Mouse (Mus musculus) cerebellum, postnatal 25 days (tissue): ENCODE results near the gene Ust.
A peak's percentile ranks its signal among the peaks of the same experiment; 100 is the strongest.
"Not testable (repeated sequence)": the region's sequence is repeated elsewhere in the genome, so short reads cannot be mapped to it uniquely, and the experiment has no call there.

Source experiments
- DNase-seq, 2 experiments: peaks; one replicate each; pipeline ENCODE4 v3.0.0; 2021; ENCODE audit warnings: mixed read lengths in 2 of 2

Ust gene

DNA sequence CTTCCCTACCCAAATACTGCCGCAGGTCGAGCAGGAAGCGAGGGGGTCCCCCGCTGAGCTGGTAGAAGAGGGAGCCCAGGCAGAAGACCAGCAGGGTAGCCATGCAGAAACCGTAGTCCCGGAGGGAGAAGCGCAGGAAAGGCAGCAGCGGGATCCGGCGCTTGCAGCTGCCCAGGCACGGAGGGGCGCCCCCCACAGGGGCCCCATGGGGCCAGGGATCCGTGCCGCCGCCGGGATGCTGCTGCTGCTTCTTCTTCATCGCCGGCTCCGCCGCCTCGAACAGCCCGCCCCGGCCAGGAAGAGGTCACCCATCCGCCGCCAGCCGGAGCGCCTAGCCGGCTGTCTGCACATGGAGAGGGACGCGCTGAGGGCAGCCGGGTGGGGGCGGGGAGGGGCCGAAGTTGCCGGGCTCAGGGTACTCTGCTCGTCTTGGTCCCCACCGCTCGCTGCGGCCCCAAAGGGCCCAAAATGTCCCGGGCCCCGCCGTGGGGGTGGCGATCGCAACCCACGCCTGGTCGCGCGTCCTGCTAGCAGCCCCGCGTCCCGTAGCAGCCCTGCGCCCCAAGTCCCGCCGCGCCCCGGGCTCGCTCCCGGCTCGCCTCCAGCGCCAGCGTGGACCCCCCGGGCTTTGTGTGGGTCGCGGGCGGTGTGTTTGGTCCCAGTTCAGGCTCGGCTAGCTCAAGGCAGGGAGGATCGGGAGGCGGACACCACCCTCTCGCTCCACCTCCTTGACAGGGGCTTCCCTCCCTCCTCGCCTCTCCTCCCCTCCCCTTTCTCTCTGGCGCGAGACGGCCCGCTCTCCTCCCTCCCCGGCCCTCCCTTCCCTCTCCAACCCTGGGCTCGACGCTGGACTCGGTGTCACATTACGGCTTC is at the start of gene Ust:
Gene Ust, minus strand, starts transcription at position 685 of the 873 bp plus-strand sequence.
- DNase-seq = peak; percentile 84 to 86

DNA sequence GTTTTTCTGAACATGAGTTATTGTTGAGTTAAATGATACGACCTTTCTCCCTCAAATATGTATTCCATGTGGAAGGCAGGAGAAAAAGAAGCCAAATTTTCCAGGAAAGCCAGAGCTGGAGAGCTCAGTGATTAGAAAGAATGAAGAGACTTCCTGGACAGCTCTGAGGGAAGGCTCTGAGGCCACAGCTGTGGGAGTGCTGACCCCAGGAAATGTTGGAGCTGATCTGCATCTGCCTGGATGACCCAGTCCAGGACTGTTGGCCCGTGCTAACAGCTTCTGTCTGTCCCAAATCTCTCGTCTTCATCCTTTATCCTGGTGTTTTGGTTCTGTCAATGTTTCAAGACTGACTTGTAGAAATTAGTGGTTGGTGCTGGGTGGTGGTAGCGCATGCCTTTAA is 42.7 kb upstream of the Ust start:
- no peak for DNase-seq

DNA sequence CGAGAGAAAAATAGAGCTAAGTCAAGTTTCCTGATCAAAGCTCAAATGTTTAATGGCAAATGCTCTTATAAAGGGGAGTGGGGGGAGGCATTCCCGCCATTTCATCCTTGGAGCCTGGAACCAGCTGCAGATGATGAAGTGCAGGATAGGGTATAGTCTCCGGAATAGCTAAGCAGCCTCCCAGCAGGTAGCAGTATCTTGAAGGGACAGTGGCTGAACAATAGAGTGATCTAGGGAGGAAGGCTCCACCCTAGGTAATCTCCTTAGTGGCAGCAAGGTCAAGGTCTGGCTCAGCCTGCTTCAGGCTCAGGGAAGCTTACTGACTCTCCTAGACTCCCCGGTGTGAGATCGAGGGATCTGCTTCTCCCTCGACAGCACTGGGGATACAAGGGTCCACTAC is 40.9 kb upstream of the Ust start:
- DNase-seq = not testable (repeated sequence)

DNA sequence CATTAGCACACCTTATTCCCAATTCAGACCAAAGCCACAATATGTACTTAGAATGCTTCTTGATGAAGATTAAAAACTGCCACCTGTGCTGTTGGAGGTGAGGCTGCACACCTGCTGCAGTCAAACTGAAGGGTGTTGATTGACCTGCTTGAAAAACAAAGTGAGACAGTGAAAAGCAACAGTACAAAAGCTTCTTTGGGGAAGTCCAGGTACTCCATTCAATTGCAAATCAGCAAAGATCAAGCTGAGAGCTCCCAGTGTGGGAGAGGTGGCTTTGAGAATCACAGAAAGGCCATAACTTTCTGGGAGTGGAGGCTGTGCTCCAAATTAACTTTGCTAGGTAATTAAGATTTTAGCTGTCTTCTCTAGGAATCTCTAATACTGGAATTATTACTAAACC is 33.6 kb upstream of the Ust start:
- not testable (repeated sequence) for DNase-seq

DNA sequence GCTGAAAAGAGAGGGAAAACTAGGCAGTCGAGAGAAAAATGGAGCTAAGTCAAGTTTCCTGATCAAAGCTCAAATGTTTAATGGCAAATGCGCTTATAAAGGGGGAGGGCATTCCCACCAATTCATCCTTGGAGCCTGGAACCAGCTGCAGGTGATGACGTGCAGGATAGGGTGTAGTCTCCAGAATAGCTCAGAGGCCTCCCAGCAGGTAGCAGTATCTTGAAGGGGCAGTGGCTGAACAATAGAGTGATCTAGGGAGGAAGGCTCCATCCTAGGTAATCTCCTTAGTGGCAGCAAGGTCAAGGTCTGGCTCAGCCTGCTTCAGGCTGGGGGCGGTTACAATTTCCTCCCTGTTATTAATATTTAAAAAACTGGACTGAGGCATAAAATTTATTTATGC is 33.0 kb upstream of the Ust start:
- DNase-seq = not testable (repeated sequence)

DNA sequence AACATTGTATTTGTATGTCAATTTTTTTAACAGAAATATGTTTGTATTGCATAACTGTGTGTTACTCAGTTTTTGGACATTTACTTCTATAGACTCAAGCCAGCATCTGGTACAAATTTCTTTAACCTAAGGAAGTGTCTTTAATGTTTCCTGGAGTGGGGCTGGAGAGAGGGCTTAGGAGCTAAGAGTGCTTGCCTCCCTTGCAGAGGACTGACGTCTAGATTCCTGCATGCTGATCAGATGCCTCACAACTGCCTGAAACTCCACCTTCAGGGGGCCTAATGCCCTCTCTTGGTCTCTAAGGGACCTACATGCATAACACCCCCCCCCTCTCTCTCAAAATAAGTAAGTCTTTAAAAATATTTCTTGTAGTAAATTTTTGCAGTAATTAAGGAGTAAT is 22.9 kb upstream of the Ust start:
- DNase-seq = no peak

DNA sequence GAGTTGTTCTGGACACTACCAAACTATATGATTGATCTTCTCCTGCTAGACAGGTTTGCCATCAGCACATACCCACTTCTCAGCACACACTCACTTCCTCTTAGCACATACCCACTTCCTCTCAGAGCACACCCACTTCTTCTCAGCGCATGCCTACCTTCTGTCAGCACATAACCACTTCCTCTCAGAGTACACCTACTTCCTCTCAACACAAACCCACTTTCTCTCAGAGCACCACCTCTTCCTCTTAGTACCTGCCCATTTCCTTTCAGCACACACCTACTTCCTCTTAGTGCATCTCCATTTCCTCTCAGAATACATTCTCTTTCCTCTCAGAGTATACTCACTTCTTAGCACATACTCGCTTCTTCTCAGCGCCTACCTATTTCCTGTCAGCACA is 16.8 kb upstream of the Ust start:
- no peak for DNase-seq

DNA sequence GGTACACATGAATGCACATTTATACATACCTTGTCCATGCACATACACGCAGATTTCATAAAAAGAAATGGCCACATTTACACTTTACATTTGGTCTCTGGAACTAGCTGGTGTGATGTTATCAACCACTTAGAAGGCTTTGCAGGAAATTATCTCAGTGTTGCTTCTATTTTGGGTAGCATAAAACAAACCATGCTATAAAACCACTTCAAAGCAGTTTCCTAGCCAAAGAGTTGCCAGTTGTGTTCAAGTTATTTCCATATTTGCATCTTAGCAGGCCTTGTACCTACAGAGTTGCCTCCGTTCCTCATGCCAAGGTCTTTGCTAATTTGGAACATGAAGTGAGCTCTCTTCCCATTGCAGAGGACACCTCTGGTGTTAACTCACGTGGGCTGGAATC is 13.0 kb upstream of the Ust start:
- DNase-seq = no peak

DNA sequence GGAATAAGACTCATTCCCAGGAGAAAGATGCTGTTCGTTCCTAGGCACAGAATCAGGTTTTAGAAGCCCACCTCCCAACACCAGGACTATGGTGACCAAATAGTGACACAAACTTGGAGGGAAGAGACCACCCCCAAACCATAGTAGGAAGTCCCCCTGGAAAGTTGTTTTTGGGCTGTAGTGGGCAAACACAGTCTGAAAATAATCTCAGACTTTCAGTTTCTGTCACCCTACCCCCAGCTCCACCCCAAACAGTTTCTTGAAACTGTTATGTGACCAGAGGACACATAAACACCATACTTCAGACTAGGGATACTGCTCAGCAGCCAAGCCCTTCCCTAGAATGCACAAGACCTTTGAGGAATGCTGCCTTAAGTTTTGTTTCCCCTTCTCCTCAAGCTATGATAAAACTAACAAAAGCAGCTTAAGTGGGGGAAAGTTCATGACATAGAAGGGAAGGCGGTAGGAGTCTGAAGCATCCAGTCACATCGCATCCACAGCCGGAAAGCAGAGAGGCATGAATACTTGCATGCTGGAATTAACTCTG is 12.0 kb upstream of the Ust start:
- no peak for DNase-seq

DNA sequence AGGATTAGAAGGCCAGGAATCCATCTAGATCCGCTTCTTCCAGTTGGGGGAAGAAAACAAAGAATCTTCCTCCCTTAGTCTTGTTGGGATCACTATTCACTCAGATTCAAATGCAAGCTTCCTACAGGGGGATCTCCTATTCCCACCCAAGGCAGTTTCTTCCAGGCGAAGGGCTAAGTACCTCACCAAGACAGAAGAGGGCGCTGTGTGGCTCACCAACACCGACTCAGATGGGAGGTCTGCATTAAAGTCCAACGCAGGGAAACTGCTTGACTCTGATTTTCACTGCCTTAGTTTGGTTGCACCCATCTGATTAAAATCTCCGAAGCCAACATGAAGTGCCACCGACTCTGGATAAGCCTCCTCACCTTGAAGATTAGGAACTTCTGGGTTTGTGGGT is 10.5 kb upstream of the Ust start:
- peak in 1 of 2 experiments; percentile 42 for DNase-seq

DNA sequence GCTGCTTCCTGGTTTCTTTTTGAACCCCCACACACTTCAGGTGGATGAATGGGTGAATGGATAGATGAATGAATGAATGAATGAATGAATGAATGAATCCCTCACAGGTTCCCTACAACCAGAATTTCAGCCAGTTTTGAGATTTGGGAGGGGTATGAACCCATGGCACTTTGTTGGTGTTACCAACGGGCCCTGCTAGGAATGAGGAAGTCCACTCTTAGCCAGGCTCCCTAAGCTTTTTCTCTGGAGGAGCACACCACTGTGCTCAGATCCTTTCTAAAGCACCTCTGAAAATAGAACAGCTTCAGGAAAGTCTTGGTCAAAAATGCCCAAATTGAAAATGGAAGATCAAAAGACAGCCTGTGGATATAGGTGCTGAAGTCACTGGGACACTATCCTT is 6.7 kb upstream of the Ust start:
- DNase-seq = no peak

DNA sequence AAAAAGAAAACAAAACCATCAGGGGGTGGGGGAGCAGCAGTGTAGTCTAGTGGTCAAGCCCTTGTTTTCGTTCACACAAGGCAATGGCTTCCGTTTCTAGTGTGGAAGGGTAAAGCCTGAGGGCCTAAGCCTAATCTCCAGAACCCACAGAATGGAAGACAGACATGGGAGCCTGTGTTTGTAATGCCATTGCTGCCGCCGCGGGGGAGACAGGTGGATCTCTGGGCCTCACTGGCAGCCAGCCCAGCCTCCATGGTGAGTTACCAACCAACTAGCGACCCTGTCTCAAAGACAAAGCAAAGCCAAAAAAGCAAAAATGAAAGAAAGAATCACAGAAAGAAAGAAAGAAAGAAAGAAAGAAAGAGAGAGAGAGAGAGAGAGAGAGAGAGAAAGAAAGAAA is 2.9 kb upstream of the Ust start:
- peak; percentile 50 to 75 for DNase-seq

DNA sequence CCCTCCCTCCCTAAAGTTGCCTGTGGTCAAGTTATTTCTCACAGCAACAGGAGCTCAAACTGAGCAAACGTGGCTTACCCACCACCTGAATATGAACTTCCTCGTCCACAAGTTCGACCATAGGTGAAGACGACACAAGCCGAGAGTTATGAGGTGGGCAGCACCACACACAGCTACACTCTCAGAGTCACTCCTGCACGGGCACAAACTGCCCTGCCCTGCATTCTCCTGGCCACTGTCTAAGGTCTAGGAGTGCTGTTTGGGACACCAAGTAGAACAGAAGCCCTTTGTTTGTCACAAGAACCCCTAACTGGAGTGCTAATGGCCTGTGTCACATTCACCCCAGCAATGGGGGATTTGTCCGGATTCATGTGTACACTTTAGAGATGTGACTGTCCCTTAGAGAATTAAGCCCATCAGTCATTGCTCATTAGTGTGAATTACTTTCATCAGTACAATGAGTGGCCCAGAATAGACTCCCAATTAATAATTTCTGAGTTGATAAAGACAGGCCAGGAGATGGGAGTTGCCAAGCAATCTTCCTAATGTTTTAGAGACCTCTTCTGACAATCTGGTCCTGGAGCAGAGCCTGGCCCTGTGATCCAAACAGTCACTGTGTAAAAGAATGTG is 2.3 kb upstream of the Ust start:
- no peak for DNase-seq

DNA sequence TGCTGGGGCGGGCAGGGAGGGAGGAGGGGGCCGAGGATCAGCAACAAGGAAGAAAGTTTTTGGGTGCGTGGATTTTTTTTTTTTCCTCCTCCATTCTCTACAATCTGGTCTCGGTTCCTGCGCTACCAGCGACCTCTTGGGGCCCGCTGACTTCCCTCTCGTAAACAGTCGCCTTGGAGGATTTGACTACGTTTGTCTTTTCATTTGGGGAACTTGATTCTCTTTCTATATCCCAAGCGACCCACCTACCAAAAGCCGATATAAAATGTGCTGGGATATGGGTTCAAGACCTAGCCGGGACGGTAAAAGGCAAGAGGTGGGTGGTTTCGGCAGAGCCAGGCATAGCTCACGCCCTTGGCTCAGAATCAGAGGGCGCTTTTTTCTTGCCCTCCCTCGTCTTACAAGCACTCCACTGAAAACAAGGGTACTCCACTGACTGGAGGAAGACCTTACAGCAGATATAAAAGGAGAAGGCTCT is 428 bp upstream of the Ust start:
- peak in 1 of 2 experiments; percentile 65 for DNase-seq

DNA sequence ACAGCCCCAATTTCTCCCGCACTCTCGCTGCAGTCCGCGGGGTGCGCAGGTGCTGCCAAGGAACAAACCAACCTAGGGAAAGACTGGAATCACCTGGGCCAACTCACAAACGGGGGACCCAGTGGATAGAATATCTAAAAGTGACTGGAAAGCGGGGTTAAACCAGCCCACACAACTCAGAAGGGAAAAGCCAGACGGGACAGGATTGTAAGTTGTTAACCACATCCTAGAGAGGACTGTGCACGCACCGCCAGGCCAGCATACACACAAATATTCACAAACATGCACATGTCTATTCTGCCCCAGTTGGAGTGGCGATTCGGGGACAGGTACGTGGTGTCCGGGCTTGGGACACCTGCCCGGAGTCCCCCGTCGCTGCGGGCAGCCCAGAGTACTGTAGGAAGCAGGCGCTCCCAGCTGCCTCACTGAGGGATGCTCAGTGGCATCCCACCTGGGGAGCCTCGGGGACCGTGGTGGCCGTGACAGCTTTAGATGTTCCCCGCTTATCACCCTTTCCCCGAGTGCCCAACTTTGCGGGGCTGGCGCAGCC is 959 bp downstream of the Ust start:
- peak; percentile 84 to 85 for DNase-seq

DNA sequence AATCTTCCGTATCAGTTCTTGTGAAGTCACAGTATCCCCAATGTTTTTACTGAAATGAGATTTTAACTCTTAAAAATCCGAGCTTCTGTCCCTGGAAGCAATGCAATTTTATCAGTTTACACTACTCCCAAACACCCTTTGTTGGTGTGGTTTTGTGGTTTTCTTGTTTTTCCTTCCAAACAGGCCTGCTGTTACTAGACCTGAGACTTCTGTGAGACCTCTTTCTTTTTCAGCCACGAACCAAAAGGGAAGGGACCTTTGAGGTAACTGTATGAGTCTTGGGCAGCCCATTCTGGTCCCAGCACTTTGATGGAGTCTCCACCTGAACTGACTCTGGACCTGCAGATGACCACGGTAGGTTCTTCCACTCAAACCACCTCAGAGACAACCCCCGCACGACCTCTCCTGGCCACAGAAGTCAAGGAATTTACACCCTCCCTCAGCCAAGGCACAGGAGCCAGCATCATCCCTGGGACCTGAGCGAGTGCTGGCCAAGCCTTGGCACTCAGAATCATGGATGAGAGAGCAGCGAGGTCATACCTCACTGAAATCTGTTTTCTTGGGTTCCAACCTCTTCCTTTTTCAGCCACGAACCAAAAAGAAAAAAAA is 1.6 kb downstream of the Ust start:
- peak; percentile 83 to 87 for DNase-seq

DNA sequence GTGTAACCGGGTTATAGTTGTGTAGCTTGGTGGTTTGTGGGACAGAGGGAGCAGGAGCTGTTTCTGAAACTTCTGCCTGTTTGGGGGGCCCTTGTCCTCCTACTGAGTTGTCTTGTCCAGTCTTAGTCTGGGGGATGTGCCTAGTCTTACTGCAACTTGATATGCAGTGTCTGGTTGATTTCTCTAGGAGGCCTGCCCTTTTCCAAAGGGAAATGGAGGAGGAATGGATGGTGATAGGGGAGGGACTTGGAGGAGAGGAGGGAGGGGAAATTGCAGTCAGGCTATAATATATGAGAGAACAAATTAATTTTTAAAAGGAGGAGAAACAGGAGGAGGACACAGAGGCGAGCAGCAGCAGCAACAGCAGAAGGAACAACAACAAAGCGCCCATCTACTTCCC is 4.9 kb downstream of the Ust start:
- no peak for DNase-seq

DNA sequence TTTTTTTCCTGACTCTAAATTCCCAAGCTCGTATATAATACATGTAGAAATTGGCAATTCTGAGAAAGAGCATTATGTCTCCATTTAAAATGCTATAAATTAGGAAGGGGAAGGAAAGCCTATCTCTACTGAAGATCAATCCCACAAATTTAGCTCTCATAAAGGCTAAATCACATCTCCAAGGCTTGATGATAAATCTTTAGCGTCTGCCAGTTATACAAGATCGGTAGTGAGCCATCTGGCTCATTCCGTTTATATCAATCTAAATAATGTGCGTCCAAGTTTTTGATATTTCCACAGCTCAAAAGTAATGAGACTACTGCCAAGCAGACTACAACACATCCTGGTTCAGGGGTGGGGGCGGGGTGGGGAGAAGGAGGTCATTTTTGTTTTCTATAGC is 6.4 kb downstream of the Ust start:
- no peak for DNase-seq

DNA sequence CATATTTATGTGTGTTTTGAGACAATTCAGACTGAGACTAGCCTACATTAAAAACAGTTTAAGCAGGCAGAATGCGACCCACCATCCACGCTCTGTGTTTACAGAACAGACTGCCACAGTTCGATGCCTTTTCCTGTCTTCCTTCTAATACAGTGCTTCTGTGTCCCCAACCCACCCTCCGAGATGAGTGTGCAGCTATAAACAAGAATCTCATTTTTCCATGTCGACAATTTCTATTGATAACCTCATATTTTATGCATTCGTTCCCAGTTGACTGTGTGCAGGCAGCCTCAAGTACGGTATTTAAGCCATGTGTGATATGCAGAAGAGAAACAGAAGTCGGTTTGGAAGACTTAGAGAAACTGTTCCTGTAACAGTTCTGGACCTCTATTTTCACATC is 6.9 kb downstream of the Ust start:
- DNase-seq = no peak

DNA sequence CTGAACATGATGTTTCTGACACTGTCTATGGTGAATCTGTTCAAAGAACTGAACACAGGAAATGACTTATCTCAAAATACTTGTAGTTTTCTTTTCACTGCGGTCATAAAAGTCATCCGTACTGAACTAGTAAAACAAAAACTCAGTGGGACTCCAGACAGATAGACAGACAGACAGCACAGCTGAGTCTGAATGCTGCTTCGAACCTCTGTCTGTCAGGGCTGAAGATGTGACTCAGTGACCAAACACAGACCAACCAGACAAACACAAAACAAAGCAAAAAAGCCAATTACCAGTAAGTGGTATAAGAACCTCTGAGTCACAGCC is 12.4 kb downstream of the Ust start:
- no peak for DNase-seq

DNA sequence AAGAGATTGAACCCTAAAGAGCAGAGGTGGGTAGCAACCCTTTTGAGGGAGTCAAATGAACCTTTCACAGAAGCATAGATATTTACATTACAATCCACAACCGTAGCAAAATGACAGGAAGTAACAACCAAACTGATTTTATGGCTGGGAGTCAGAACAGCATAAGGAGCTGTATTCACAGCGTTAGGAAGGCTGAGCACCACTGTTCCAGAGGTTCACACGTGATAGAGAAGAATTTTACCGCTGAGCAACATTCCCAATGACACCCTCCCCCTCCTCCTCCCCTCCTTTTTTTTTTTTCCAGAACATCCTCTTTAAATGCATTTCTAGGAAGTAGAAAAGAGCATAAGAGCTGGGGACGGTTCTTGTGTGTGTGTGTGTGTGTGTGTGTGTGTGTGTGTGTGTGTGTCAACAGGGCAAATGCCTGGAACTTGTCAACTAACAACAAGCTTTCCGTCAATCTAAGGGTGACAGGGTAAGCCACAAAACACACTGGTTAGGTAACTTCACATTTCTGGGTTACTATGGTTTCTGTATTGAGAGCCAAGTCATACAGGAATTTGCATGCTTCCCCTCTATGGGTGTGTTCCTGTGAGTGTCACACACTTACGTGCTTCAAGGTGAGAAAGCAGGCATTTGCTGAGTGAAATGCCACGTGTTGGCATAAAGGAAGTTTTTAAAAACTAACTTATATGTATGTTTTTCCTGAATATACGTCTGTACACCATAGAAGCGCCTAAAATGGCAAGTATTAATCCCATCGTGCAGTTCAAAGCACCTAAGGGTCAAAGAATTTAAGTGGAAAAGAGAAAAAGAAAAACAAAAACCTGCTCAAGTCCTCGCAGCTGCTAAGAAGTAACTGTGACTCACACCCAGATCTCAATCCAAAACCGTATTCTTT is 13.0 kb downstream of the Ust start:
- no peak for DNase-seq

DNA sequence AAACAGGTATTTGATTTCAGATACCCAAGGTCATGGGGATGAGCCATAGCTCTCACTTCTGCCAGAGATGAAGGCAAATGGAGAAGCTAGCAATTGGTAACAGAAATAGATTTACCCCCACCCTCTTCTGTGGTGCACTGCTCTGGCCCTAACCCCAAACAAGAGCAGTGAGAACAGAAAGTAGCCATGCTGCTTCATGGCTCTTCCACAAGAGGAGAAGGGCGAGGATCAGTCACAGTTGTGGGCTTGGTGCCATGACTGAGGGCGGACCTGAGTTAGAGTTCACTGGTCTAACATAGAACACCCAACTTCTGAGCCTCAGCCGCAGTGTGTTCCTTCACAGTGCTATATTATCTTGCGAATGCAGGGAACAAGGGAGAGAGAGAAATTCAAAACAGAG is 13.8 kb downstream of the Ust start:
- peak in 1 of 2 experiments; percentile 54 for DNase-seq
